Mouse (Mus musculus) CD4-positive naive resting alpha-beta T cell, adult 57 days (primary cell): ENCODE results near the gene Nup98. TPM values are rescaled to one million over a fixed set of nuclear protein-coding genes. Genes with fewer than 3 reads are reported as not detected.

Experiments
- total RNA-seq: library from RNA; stranded (reverse); gene quantifications from one replicate; pipeline ENCODE4 v1.2.4, GENCODE M21; 2023

Gene Nup98
- total RNA-seq = 111 TPM

DNA sequence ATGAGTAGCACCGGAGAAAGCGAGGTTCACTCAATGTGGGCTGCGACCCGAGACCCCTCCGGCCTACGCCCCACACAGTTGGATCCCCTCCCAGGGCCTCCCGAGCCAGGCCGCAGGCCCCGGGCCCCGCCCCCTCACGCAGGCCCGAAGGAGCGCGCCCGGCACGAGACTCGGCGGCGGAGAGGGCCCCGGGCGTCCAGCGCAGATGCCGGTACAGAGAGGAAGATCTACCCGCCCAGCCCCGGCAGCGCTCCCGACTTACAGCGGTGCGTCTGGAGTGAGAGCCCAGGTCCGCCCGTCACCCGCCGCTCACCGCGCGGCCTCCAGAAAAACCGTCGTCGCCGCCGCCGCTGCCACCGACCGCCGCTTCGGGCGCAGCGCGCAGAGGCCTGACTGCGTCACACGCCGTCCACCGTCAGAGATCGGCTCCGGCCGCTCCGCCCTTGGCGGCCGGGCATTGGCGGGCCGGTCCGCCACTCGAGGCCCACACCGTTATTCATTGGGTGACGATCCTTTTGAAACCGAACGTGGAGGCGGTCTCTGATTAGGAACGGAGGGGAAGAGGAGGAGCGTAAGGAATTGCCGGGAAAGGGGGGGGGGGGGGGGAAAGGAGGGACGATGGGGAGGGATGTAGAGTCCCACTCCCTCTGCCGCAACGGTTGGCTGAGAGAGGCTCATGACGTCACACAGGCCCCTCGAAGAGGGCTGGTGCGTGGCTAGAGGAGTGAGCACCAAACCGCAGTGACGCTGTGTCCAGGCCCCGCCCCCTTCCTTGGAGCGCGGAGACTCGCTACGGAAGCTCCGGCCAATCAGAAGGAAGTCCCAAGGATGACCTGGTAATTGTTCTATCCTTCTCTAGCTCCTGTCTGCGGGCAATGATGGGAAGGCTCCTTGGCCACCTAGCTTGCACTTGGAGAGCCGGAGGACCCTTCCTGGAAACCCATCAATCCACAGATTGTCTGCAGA lies at the start of gene Nup98, which contains the start of gene Pgap2:
Nup98 (minus strand) TSS at position 421 of the 966 bp plus-strand sequence.
Pgap2 (plus strand) TSS at position 453 of the 966 bp plus-strand sequence.

GRCm38 (mm10) chr7:102255954-102256353 lies 46.0 kb upstream of the Nup98 start, which contains the start of gene Rhog:
Gene Rhog (minus strand): TSS chr7:102256054.

GRCm38 (mm10) chr7:102116579-102117331 lies 93.2 kb downstream of the Nup98 start, which contains the start of gene Chrna10:
Gene Chrna10 (minus strand): TSS chr7:102116828.

GRCm38 (mm10) chr7:102109171-102109570 lies 100.8 kb downstream of the Nup98 start, which contains the start of gene Art5:
Gene Art5 (minus strand): TSS chr7:102109489.

GRCm38 (mm10) chr7:102101487-102101886 lies 108.5 kb downstream of the Nup98 start, which contains the start of gene Art1:
Gene Art1 (plus strand): TSS chr7:102101743.

GRCm38 (mm10) chr7:102082816-102083215 lies 127.2 kb downstream of the Nup98 start, which contains the start of gene Trpc2:
Gene Trpc2 (plus strand): TSS chr7:102083116.

Other genes starting within 250 kb of the Nup98 start
- gene Il18bp, start 191.5 kb downstream of the Nup98 start, total RNA-seq = 13.0 TPM
- 34.6 TPM for gene Rnf121, start 144.7 kb downstream of the Nup98 start, total RNA-seq
- gene Xndc1, start 144.7 kb downstream of the Nup98 start, total RNA-seq = 40.5 TPM
- 6.6 TPM for gene Xntrpc, start 144.5 kb downstream of the Nup98 start, total RNA-seq
- 2.1 TPM for gene Trpc2, start 127.1 kb downstream of the Nup98 start, total RNA-seq
- not detected for gene Art1, start 108.4 kb downstream of the Nup98 start, total RNA-seq
- 2.2 TPM for gene Art5, start 100.7 kb downstream of the Nup98 start, total RNA-seq
- gene Chrna10, start 93.3 kb downstream of the Nup98 start, total RNA-seq = not detected
- 42.9 TPM for gene Pgap2, start within 50 bp of the Nup98 start, total RNA-seq
- gene Rhog, start 45.9 kb upstream of the Nup98 start, total RNA-seq = 170 TPM
- 163 TPM for gene Stim1, start 57.6 kb upstream of the Nup98 start, total RNA-seq
- 41.4 TPM for gene Rrm1, start 231.5 kb upstream of the Nup98 start, total RNA-seq